Mouse (Mus musculus) E14TG2a.4 (cell line): Measurements from ENCODE around the gene Rxra.

ENCODE experiments used
- CTCF ChIP-seq: conservative IDR thresholded peaks from 2 replicates; pipeline ENCODE4 v1.5.1; 2014; ENCODE audit warnings: low read length
- NANOG ChIP-seq: IDR thresholded peaks from 2 replicates; pipeline ENCODE4 v1.6.1; 2014; ENCODE audit warnings: borderline replicate concordance, low read length, mixed read lengths
- POU5F1 ChIP-seq: IDR thresholded peaks from 2 replicates; pipeline ENCODE4 v1.6.1; 2014; ENCODE audit warnings: low read length, borderline replicate concordance

GRCm38 (mm10) chr2:27644547-27645120, 31.6 kb upstream of the Rxra start:
- TF ChIP-seq CTCF (no peak), NANOG (peak; percentile 64; the same call in 1 of the 2 replicates), POU5F1 (peak; percentile 53; the same call in 1 of the 2 replicates)
